Mouse (Mus musculus) ES-Bruce4 (cell line): ENCODE measurements around the gene Lsm10. TPM values are rescaled to one million over a fixed set of nuclear protein-coding genes. Genes with fewer than 3 reads are reported as not detected.

Experiments used
- H3K27ac ChIP-seq: 2 replicates; pipeline ENCODE4 v1.5.1; 2012; ENCODE audit warnings: low read length, inconsistent platforms; ENCODE audit not compliant: insufficient read depth
- H3K27me3 ChIP-seq: 2 replicates; pipeline ENCODE4 v1.6.1; 2012; ENCODE audit warnings: mild to moderate bottlenecking, low read length, inconsistent platforms; ENCODE audit not compliant: control insufficient read depth, poor library complexity, insufficient read depth, severe bottlenecking
- H3K36me3 ChIP-seq: 2 replicates; pipeline ENCODE4 v1.6.1; 2012; ENCODE audit warnings: inconsistent platforms, mild to moderate bottlenecking, low read length, moderate library complexity; ENCODE audit not compliant: control insufficient read depth, poor library complexity, insufficient read depth, severe bottlenecking
- H3K4me1 ChIP-seq: one replicate; pipeline ENCODE4 v1.8.1; 2011; ENCODE audit warnings: low read length; ENCODE audit not compliant: control insufficient read depth, insufficient read depth
- H3K4me3 ChIP-seq: 2 replicates; pipeline ENCODE4 v1.5.1; 2011; ENCODE audit warnings: low read depth, mild to moderate bottlenecking, low read length
- H3K9ac ChIP-seq: 2 replicates; pipeline ENCODE4 v1.6.1; 2012; ENCODE audit warnings: low read depth, mild to moderate bottlenecking, inconsistent platforms; ENCODE audit not compliant: poor library complexity, severe bottlenecking
- H3K9me3 ChIP-seq: replicated peaks from 2 replicates; pipeline ENCODE4 v1.6.1; 2012; ENCODE audit warnings: mild to moderate bottlenecking, low read length, inconsistent platforms; ENCODE audit not compliant: control insufficient read depth, poor library complexity, insufficient read depth, severe bottlenecking
- CTCF ChIP-seq: IDR thresholded peaks from one replicate; pipeline ENCODE4 v1.8.1; 2011; ENCODE audit warnings: low read depth, low read length
- EP300 ChIP-seq: IDR thresholded peaks from 2 replicates; pipeline ENCODE4 v1.6.1; 2011; ENCODE audit warnings: low read depth, low read length; ENCODE audit not compliant: insufficient read depth
- POLR2A ChIP-seq: IDR thresholded peaks from one replicate; pipeline ENCODE4 v1.8.1; 2011; ENCODE audit warnings: low read length; ENCODE audit not compliant: insufficient read depth
- polyA plus RNA-seq: library from polyadenylated mRNA; stranded (reverse); fragments of >200 nt; gene quantifications from 2 replicates; pipeline ENCODE4 v1.2.4, GENCODE M21; 2011; ENCODE audit warnings: low read depth; ENCODE audit not compliant: missing spikeins, insufficient read depth, insufficient read length

The Lsm10 gene
- polyA plus RNA-seq, 1 experiment, result 25.4 TPM

GRCm38 (mm10) chr4:126115411-126115810, 19.0 kb downstream of the Lsm10 start:
- Histone ChIP-seq H3K36me3 (no peaks in the 10 kb centered on the region), H3K27ac (no peak overlapping the region), H3K4me1 (peaks cover 2% of the 10 kb centered on the region), H3K9me3 (no peaks in the 10 kb centered on the region), H3K4me3 (no peak overlapping the region), H3K27me3 (no peaks in the 10 kb centered on the region), H3K9ac (no peak overlapping the region)
- TF ChIP-seq CTCF (no peak), POLR2A (no peak), EP300 (no peak)

- Histone ChIP-seq H3K27ac (no peak overlapping the region), H3K9ac (no peak overlapping the region)
Observed at GRCm38 (mm10) chr4:126115871-126116521, 19.6 kb downstream of the Lsm10 start.

DNA sequence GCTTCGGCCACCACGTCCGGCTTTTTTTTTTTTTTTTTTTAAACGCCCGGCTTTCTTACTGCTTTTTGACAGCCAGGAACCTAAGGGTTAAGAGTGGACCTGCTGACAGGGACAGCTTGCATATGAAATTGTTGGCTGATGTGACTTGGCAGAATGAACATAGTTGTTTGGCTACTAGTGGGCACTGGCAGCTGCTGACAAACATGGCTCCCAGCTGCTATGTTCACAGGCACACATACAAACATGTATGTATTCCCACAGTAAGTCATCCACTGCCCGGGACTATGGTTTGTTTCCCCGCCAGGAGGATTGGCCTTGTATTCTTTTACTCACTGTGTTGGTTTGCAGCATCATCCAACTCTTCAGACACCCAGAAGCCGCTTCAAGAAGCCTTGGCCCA, 20.7 kb downstream of the Lsm10 start:
- no peaks in the 10 kb centered on the region for H3K4me1 ChIP-seq
- H3K9ac ChIP-seq, result no peak overlapping the region
- H3K36me3 ChIP-seq, result no peaks in the 10 kb centered on the region
- no peak overlapping the region for H3K27ac ChIP-seq
- H3K27me3 ChIP-seq, result no peaks in the 10 kb centered on the region
- no peaks in the 10 kb centered on the region for H3K9me3 ChIP-seq
- no peak overlapping the region for H3K4me3 ChIP-seq
- TF ChIP-seq CTCF (no peak), POLR2A (no peak), EP300 (no peak)

More at GRCm38 (mm10) chr4:126115871-126116521, 19.6 kb downstream of the Lsm10 start:
- no peaks in the 10 kb centered on the region for H3K9me3 ChIP-seq
- H3K4me1 ChIP-seq, result no peaks in the 10 kb centered on the region
- TF ChIP-seq EP300 (no peak), CTCF (no peak), POLR2A (no peak)
- no peaks in the 10 kb centered on the region for H3K36me3 ChIP-seq
- no peaks in the 10 kb centered on the region for H3K27me3 ChIP-seq
- no peak overlapping the region for H3K4me3 ChIP-seq

- no peaks in the 10 kb centered on the region for H3K9me3 ChIP-seq
- no peaks in the 10 kb centered on the region for H3K27me3 ChIP-seq
- TF ChIP-seq EP300 (no peak), POLR2A (no peak), CTCF (no peak)
- H3K4me1 ChIP-seq, result no peaks in the 10 kb centered on the region
- no peak overlapping the region for H3K9ac ChIP-seq
- H3K4me3 ChIP-seq, result no peak overlapping the region
- H3K27ac ChIP-seq, result no peak overlapping the region
- H3K36me3 ChIP-seq, result no peaks in the 10 kb centered on the region
Observed at GRCm38 (mm10) chr4:126118651-126119050, 22.2 kb downstream of the Lsm10 start.

DNA sequence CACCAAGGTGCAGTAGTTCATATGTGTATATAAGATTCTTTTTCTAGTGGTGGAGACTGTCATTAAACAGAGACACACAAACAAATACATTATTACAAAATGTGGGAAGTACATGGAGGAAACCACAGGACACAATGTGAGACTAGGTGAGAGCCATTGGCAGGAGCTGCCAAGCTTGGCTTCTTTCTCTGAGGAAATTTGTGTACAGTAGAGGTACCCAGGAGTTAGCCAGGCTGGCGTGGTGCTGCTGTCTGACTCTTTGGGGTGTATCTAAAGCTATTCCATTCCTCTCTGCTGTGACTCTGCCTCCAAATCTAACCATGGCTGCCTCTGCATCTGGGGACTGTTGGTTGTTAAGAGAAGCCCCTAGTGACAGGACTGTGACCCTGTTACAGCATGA, 22.6 kb downstream of the Lsm10 start:
- no peak for TF ChIP-seq POLR2A
- TF ChIP-seq CTCF, result no peak
- no peak for TF ChIP-seq EP300
- Histone ChIP-seq H3K4me1 (no peaks in the 10 kb centered on the region), H3K36me3 (no peaks in the 10 kb centered on the region), H3K27me3 (no peaks in the 10 kb centered on the region), H3K27ac (no peak overlapping the region), H3K9ac (no peak overlapping the region), H3K9me3 (no peaks in the 10 kb centered on the region), H3K4me3 (no peak overlapping the region)

- no peak overlapping the region for H3K9ac ChIP-seq
- H3K4me1 ChIP-seq, result no peaks in the 10 kb centered on the region
- H3K9me3 ChIP-seq, result no peaks in the 10 kb centered on the region
- 0 out of 2 replicates have a peak, but pooled peaks cover 3% of the 10 kb centered on the region for H3K36me3 ChIP-seq
- TF ChIP-seq EP300, result no peak
- TF ChIP-seq POLR2A, result no peak
- TF ChIP-seq CTCF, result no peak
- H3K4me3 ChIP-seq, result no peak overlapping the region
- no peak overlapping the region for H3K27ac ChIP-seq
- no peaks in the 10 kb centered on the region for H3K27me3 ChIP-seq
Observed at GRCm38 (mm10) chr4:126120052-126120451, 23.6 kb downstream of the Lsm10 start.
